Mouse (Mus musculus): ENCODE measurements around the gene Sdr42e1. TPM values are rescaled to one million over a fixed set of nuclear protein-coding genes. Genes with fewer than 3 reads are reported as not detected.

Gene Sdr42e1
- 7.9 and 8.7 TPM in 2 replicates for polyA plus RNA-seq (2015; fragmentation: Nextera tagmentation; extraction: Ambion mirVana)

DNA sequence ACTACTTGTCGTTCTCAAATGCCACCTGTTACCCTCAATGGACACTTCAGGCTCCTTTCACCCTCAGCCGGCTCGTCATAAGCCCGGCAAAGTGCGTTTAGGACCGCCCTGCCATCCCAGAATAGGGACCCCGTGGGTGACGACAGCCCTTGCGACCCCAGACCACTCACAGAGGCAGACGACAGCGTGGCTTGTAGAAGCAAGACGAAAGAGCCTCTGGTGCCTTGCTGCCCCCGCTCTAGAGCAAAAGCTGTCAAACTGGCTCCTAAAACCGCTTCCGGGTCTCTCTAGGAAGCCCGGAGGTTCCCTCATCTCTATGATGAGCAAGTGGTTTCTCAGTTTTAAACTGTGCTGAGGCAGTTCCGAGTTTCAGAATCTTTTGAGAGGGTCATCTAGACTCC, at the start of gene Sdr42e1:
Sdr42e1 (minus strand) TSS at position 260 of the 401 bp plus-strand sequence.
- H3K4me2 ChIP-seq (ENCODE audit: low read depth, low read length): peak within 1 kb of the TSS; percentile 80
- no peaks in the 10 kb centered on the region for H3K36me3 ChIP-seq (ENCODE audit: control insufficient read depth, insufficient read depth, low read length)
- H3K27ac ChIP-seq (ENCODE audit: low read length): peak within 1 kb of the TSS; percentile 45; the same call in 1 of the 2 replicates
- H3K9me3 ChIP-seq (ENCODE audit: control insufficient read depth, low read length): no peaks in the 10 kb centered on the region
- peak; percentile 36; the same call in 1 of the 2 replicates for ATAC-seq
- peak within 1 kb of the TSS; percentile 80 for H3K9ac ChIP-seq (ENCODE audit: low read depth, low read length)
- H3K27me3 ChIP-seq (replicated peaks; ENCODE audit: control insufficient read depth, insufficient read depth, low read length): no peaks in the 10 kb centered on the region
- 11% methylated on average over 17 of the region's 17 CpGs for WGBS
- peaks cover 17% of the 10 kb centered on the region for H3K4me1 ChIP-seq (ENCODE audit: control insufficient read depth, insufficient read depth, low read length)
- H3K4me3 ChIP-seq (ENCODE audit: low read length): peak within 1 kb of the TSS; percentile 72

DNA sequence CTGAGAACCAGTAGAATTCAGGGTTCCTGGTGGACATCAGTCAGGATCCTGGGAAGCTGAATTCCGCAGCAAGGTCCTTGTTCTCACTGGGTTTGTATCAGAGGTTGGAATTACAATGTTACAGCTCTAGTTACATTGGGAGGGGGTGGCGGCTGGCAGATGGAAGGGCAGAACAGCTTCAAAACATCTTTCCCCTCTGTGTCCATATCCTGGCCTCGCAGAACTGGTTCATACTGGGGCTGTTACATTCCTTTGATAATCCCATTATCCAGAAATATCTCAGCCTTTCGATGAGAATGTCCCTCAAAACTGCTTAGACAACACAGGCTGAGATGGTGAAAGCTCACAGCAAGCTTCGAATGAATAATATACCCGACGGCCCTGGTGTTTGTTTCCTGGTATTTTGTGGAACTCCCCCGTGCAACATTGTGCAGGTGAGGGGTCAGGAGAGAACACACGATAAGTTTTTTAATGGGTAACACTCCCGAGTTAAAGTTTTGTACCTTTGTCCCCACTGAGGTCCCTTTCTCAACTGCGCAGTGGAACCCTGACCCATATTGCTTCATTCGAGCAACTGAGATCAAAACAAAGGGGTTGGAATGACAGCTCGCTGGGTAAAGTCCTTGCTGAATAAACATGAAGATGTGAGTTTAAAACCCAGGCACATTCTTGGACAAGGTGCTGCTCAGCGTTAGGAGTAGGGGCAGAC, 44.8 kb upstream of the Sdr42e1 start:
- Histone ChIP-seq H3K27ac (ENCODE audit: low read length) (peak overlapping the region; percentile 69), H3K9me3 (ENCODE audit: control insufficient read depth, low read length) (no peaks in the 10 kb centered on the region), H3K4me3 (ENCODE audit: low read length) (no peak overlapping the region), H3K36me3 (ENCODE audit: control insufficient read depth, insufficient read depth, low read length) (no peaks in the 10 kb centered on the region), H3K27me3 (replicated peaks; ENCODE audit: control insufficient read depth, insufficient read depth, low read length) (no peaks in the 10 kb centered on the region), H3K4me1 (ENCODE audit: control insufficient read depth, insufficient read depth, low read length) (peaks cover 5% of the 10 kb centered on the region; the same call in 1 of the 2 replicates), H3K4me2 (ENCODE audit: low read depth, low read length) (peak overlapping the region; percentile 24), H3K9ac (ENCODE audit: low read depth, low read length) (no peak overlapping the region)
- 54% methylated on average over 14 of the region's 14 CpGs for WGBS
- ATAC-seq: peak; percentile 90

DNA sequence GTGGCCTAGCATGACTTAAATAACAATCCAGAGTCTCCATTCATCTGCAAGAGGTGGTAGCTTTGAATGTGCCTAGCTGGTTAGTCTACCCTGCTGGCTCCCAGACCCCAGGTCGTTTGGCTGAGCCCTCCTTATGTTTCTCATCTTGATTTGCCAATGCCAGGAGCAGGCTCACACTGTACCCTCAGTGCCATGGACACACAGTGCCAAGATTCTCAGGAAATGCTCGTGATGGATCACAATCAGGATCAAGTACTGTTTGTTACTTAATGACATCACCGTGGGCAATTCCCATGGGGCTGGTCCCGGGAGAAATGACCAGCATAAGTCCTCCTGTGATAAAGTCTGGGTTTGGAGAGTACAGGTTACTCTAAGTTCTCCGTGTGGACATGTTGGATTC, 42.4 kb upstream of the Sdr42e1 start:
- Histone ChIP-seq H3K36me3 (ENCODE audit: control insufficient read depth, insufficient read depth, low read length) (no peaks in the 10 kb centered on the region), H3K9ac (ENCODE audit: low read depth, low read length) (no peak overlapping the region), H3K4me3 (ENCODE audit: low read length) (no peak overlapping the region), H3K4me1 (ENCODE audit: control insufficient read depth, insufficient read depth, low read length) (peaks cover 5% of the 10 kb centered on the region; the same call in 1 of the 2 replicates), H3K27ac (ENCODE audit: low read length) (no peak overlapping the region), H3K9me3 (ENCODE audit: control insufficient read depth, low read length) (no peaks in the 10 kb centered on the region), H3K27me3 (replicated peaks; ENCODE audit: control insufficient read depth, insufficient read depth, low read length) (no peaks in the 10 kb centered on the region), H3K4me2 (ENCODE audit: low read depth, low read length) (no peak overlapping the region)
- WGBS: 71% methylated on average over 5 of the region's 5 CpGs
- ATAC-seq: no peak

- Histone ChIP-seq H3K36me3 (ENCODE audit: control insufficient read depth, insufficient read depth, low read length) (no peaks in the 10 kb centered on the region), H3K9ac (ENCODE audit: low read depth, low read length) (no peak overlapping the region), H3K27ac (ENCODE audit: low read length) (no peak overlapping the region), H3K27me3 (replicated peaks; ENCODE audit: control insufficient read depth, insufficient read depth, low read length) (no peaks in the 10 kb centered on the region), H3K9me3 (ENCODE audit: control insufficient read depth, low read length) (no peaks in the 10 kb centered on the region), H3K4me2 (ENCODE audit: low read depth, low read length) (no peak overlapping the region), H3K4me1 (ENCODE audit: control insufficient read depth, insufficient read depth, low read length) (0 out of 2 replicates have a peak, but pooled peaks cover 5% of the 10 kb centered on the region), H3K4me3 (ENCODE audit: low read length) (no peak overlapping the region)
- WGBS: 88% methylated on average over 5 of the region's 5 CpGs
- no peak for ATAC-seq
Observed at GRCm38 (mm10) chr8:117714604-117715003, 41.1 kb upstream of the Sdr42e1 start.

- H3K9me3 ChIP-seq (ENCODE audit: control insufficient read depth, low read length): no peaks in the 10 kb centered on the region
- no peak overlapping the region for H3K27ac ChIP-seq (ENCODE audit: low read length)
- H3K9ac ChIP-seq (ENCODE audit: low read depth, low read length): no peak overlapping the region
- H3K4me2 ChIP-seq (ENCODE audit: low read depth, low read length): no peak overlapping the region
- no peak overlapping the region for H3K4me3 ChIP-seq (ENCODE audit: low read length)
- ATAC-seq: no peak
- H3K27me3 ChIP-seq (replicated peaks; ENCODE audit: control insufficient read depth, insufficient read depth, low read length): no peaks in the 10 kb centered on the region
- 45% methylated on average over 5 of the region's 5 CpGs for WGBS
- H3K4me1 ChIP-seq (ENCODE audit: control insufficient read depth, insufficient read depth, low read length): no peaks in the 10 kb centered on the region
- H3K36me3 ChIP-seq (ENCODE audit: control insufficient read depth, insufficient read depth, low read length): no peaks in the 10 kb centered on the region
Observed at GRCm38 (mm10) chr8:117712226-117712625, 38.7 kb upstream of the Sdr42e1 start.

- no peak overlapping the region for H3K4me2 ChIP-seq (ENCODE audit: low read depth, low read length)
- no peak overlapping the region for H3K4me3 ChIP-seq (ENCODE audit: low read length)
- no peaks in the 10 kb centered on the region for H3K9me3 ChIP-seq (ENCODE audit: control insufficient read depth, low read length)
- H3K27me3 ChIP-seq (replicated peaks; ENCODE audit: control insufficient read depth, insufficient read depth, low read length): no peaks in the 10 kb centered on the region
- H3K36me3 ChIP-seq (ENCODE audit: control insufficient read depth, insufficient read depth, low read length): no peaks in the 10 kb centered on the region
- H3K9ac ChIP-seq (ENCODE audit: low read depth, low read length): no peak overlapping the region
- no peak for ATAC-seq
- no peaks in the 10 kb centered on the region for H3K4me1 ChIP-seq (ENCODE audit: control insufficient read depth, insufficient read depth, low read length)
- no peak overlapping the region for H3K27ac ChIP-seq (ENCODE audit: low read length)
- WGBS: 81% methylated on average over 4 of the region's 4 CpGs
Observed at GRCm38 (mm10) chr8:117706141-117706540, 32.7 kb upstream of the Sdr42e1 start.

DNA sequence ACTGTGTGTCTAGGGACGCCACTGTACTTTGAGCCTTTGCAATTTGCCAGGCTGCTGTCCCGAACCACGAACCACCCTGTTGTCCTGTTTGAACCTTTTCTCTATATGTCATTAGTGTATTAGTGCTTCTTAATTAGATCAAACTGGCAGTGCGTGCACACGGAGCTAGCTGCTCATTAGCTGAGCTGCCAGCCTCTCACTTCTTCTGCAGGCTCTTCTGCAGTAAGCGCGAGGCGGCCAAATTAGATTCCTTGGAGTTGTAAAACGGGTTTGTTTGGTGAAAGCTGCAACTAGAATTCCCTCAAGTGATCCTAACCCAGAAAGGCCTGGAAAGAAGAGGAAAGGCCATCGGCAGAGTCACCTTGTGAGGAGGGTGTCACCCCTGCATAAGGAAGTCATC, 29.2 kb upstream of the Sdr42e1 start:
- ATAC-seq: no peak
- Histone ChIP-seq H3K27ac (ENCODE audit: low read length) (peak overlapping the region; percentile 92), H3K27me3 (replicated peaks; ENCODE audit: control insufficient read depth, insufficient read depth, low read length) (no peaks in the 10 kb centered on the region), H3K36me3 (ENCODE audit: control insufficient read depth, insufficient read depth, low read length) (no peaks in the 10 kb centered on the region), H3K4me3 (ENCODE audit: low read length) (peak overlapping the region; percentile 45), H3K4me1 (ENCODE audit: control insufficient read depth, insufficient read depth, low read length) (no peaks in the 10 kb centered on the region), H3K9me3 (ENCODE audit: control insufficient read depth, low read length) (no peaks in the 10 kb centered on the region), H3K4me2 (ENCODE audit: low read depth, low read length) (peak overlapping the region; percentile 46), H3K9ac (ENCODE audit: low read depth, low read length) (peak overlapping the region; percentile 66; the same call in 1 of the 2 replicates)
- 34% methylated on average over 10 of the region's 10 CpGs for WGBS

GRCm38 (mm10) chr8:117701859-117702258, 28.4 kb upstream of the Sdr42e1 start, which contains the start of gene Hsd17b2:
Gene Hsd17b2, plus strand, starts transcription at chr8:117701904.
- Histone ChIP-seq H3K4me1 (ENCODE audit: control insufficient read depth, insufficient read depth, low read length) (no peaks in the 10 kb centered on the region), H3K27ac (ENCODE audit: low read length) (peak within 1 kb of the TSS; percentile 92), H3K9ac (ENCODE audit: low read depth, low read length) (peak within 1 kb of the TSS; percentile 66), H3K36me3 (ENCODE audit: control insufficient read depth, insufficient read depth, low read length) (no peaks in the 10 kb centered on the region), H3K4me3 (ENCODE audit: low read length) (peak within 1 kb of the TSS; percentile 45), H3K9me3 (ENCODE audit: control insufficient read depth, low read length) (no peaks in the 10 kb centered on the region), H3K4me2 (ENCODE audit: low read depth, low read length) (peak within 1 kb of the TSS; percentile 46), H3K27me3 (replicated peaks; ENCODE audit: control insufficient read depth, insufficient read depth, low read length) (no peaks in the 10 kb centered on the region)
- ATAC-seq: peak; percentile 63
- WGBS: 48% methylated on average over 13 of the region's 13 CpGs

- H3K4me2 ChIP-seq (ENCODE audit: low read depth, low read length): peak overlapping the region; percentile 46
- no peaks in the 10 kb centered on the region for H3K27me3 ChIP-seq (replicated peaks; ENCODE audit: control insufficient read depth, insufficient read depth, low read length)
- H3K4me1 ChIP-seq (ENCODE audit: control insufficient read depth, insufficient read depth, low read length): no peaks in the 10 kb centered on the region
- 57% methylated on average over 8 of the region's 8 CpGs for WGBS
- H3K9me3 ChIP-seq (ENCODE audit: control insufficient read depth, low read length): no peaks in the 10 kb centered on the region
- peak overlapping the region; percentile 26; the same call in 1 of the 2 replicates for H3K4me3 ChIP-seq (ENCODE audit: low read length)
- peak overlapping the region; percentile 92 for H3K27ac ChIP-seq (ENCODE audit: low read length)
- H3K9ac ChIP-seq (ENCODE audit: low read depth, low read length): no peak overlapping the region
- no peaks in the 10 kb centered on the region for H3K36me3 ChIP-seq (ENCODE audit: control insufficient read depth, insufficient read depth, low read length)
- ATAC-seq: 0 out of 2 replicates have a peak, but pooled peaks have one; percentile 5
Observed at GRCm38 (mm10) chr8:117701246-117701645, 27.8 kb upstream of the Sdr42e1 start.
